Mouse (Mus musculus) limb, embryonic 12.5 days (tissue): ENCODE measurements around the gene Zfp592. TPM values are rescaled to one million over a fixed set of nuclear protein-coding genes. Genes with fewer than 3 reads are reported as not detected.
"Not testable (repeated sequence)": the region's sequence is repeated elsewhere in the genome, so short reads cannot be mapped to it uniquely, and the experiment has no call there.

ENCODE experiments used
- ATAC-seq: fragments of 200-750 bp; cut with Nextera tagmentation; 2 replicates; pipeline ENCODE4 v1.8.0; 2017; ENCODE audit warnings: low read depth, moderate TSS enrichment; ENCODE audit not compliant: insufficient number of reproducible peaks, insufficient read depth, low FRiP score, low TSS enrichment
- H3K27ac ChIP-seq: fragments of 300-500 bp; sonication (generic); 2 replicates; pipeline ENCODE4 v1.5.1; 2016; ENCODE audit warnings: mild to moderate bottlenecking, moderate library complexity
- H3K27me3 ChIP-seq: fragments of 300-500 bp; sonication (generic); 2 replicates; pipeline ENCODE4 v1.6.1; 2016; ENCODE audit warnings: mild to moderate bottlenecking, moderate library complexity
- H3K36me3 ChIP-seq: fragments of 300-500 bp; sonication (generic); 2 replicates; pipeline ENCODE4 v1.6.1; 2016; ENCODE audit warnings: mild to moderate bottlenecking, moderate library complexity
- H3K4me1 ChIP-seq: fragments of 300-500 bp; sonication (generic); replicated peaks from 2 replicates; pipeline ENCODE4 v1.6.1; 2016
- H3K4me2 ChIP-seq: fragments of 300-500 bp; sonication (generic); 2 replicates; pipeline ENCODE4 v1.6.1; 2016; ENCODE audit warnings: mild to moderate bottlenecking, moderate library complexity
- H3K4me3 ChIP-seq: fragments of 300-500 bp; sonication (generic); replicated peaks from 2 replicates; pipeline ENCODE4 v1.5.1; 2016; ENCODE audit warnings: mild to moderate bottlenecking
- H3K9ac ChIP-seq: fragments of 300-500 bp; sonication (generic); replicated peaks from 2 replicates; pipeline ENCODE4 v1.6.1; 2016; ENCODE audit warnings: mild to moderate bottlenecking, moderate library complexity
- H3K9me3 ChIP-seq: fragments of 300-500 bp; sonication (generic); 2 replicates; pipeline ENCODE4 v1.6.1; 2016; ENCODE audit warnings: mild to moderate bottlenecking, moderate library complexity
- WGBS: fragments of 180-500 bp; shearing (Covaris S2); methylation state at CpG from one replicate; pipeline ENCODE4 v1.1.7; 2016; 5-methylcytosine and 5-hydroxymethylcytosine counted together
- polyA plus RNA-seq: library from polyadenylated mRNA; unstranded; fragments of >200 nt; fragmentation: Nextera tagmentation; extraction: Ambion mirVana; gene quantifications from 2 replicates; pipeline ENCODE4 v1.2.1, GENCODE M21; 2016

The Zfp592 gene
- polyA plus RNA-seq, 1 experiment from 2014 or later, result 11.3 TPM

DNA sequence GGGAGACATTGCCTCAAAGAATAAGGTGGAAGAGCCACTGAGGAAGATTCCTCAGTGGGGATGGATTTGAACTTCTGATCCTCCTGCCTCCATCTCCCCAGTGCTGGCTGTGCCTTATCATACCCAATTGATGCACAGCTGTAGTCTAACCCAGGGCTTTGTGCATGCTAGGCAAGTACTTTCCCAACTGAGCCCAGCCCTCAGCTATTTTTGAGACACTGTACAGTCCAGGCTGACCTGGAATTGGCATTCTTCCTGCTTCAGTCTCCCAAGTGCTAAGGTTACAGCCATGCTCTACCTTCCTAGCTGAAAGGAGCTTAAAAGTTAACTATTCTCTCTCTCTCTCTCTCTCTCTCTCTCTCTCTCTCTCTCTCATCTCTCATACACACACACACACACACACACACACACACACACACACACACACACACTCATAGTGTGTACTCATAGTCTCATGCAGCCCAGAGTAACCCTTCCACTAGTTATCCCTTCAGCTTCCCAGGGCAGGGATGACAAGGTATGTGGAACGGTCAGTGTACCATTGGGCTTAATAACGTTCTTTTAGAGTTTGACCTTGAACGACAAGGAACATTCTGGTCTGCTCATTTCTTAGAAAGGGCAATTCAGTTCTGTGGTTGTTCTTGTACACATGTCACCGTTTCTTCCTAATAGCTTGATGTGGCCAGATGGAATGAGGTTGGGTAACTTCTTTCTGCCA, 20.4 kb upstream of the Zfp592 start:
- H3K9ac ChIP-seq, H3K4me1 ChIP-seq, H3K4me2 ChIP-seq, H3K27me3 ChIP-seq, ATAC-seq, H3K27ac ChIP-seq, H3K4me3 ChIP-seq, H3K36me3 ChIP-seq, H3K9me3 ChIP-seq: not testable (repeated sequence)
- 82% methylated on average over 4 of the region's 4 CpGs for WGBS

DNA sequence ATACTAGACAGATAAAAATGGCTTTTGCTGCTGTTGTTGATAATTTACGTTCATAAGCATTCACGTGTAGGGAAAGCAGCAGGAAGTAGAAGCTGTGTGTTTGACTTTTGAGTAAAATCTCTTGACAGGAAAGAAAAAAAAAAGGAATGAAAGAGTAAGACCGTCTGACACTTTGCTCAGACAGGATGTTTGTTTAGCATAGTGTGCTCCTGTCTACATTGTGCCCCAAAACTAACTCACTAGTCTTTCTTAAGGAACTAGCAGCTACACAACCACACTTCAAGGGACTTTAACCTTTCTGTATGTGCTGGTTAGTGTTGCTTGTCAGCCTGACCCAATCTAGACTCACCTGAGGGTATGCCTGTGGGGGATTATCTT, 19.9 kb upstream of the Zfp592 start:
- H3K4me3 ChIP-seq, H3K27ac ChIP-seq, H3K4me1 ChIP-seq, ATAC-seq, H3K9ac ChIP-seq, H3K27me3 ChIP-seq, H3K9me3 ChIP-seq, H3K36me3 ChIP-seq, H3K4me2 ChIP-seq: not testable (repeated sequence)
- 62% methylated on average over 3 of the region's 3 CpGs for WGBS

DNA sequence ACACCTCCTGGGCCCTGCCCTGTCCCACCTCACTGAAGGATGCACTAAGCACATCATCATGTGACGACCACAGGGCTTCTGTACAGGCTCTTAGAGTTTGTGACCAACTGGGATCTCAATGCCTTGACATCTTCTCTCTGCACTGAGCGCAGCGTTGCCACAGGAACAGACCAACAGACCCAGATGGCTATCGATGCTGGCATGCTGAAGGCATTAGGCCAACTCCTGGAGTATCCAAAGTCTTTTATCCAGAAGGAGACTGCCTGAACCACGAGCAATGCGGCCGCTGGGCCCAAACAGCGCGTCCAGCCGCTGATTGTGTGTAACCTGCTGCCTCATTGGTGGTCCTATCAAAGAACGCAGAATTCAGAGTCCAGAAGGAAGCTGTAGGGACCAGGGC, 12.9 kb upstream of the Zfp592 start:
- Histone ChIP-seq H3K4me2 (no peak overlapping the region), H3K9ac (no peak overlapping the region), H3K4me3 (no peak overlapping the region), H3K9me3 (no peaks in the 10 kb centered on the region), H3K36me3 (no peaks in the 10 kb centered on the region), H3K27me3 (no peaks in the 10 kb centered on the region), H3K27ac (no peak overlapping the region), H3K4me1 (no peaks in the 10 kb centered on the region)
- WGBS, result 93% methylated on average over 11 of the region's 11 CpGs
- ATAC-seq, result no peak

DNA sequence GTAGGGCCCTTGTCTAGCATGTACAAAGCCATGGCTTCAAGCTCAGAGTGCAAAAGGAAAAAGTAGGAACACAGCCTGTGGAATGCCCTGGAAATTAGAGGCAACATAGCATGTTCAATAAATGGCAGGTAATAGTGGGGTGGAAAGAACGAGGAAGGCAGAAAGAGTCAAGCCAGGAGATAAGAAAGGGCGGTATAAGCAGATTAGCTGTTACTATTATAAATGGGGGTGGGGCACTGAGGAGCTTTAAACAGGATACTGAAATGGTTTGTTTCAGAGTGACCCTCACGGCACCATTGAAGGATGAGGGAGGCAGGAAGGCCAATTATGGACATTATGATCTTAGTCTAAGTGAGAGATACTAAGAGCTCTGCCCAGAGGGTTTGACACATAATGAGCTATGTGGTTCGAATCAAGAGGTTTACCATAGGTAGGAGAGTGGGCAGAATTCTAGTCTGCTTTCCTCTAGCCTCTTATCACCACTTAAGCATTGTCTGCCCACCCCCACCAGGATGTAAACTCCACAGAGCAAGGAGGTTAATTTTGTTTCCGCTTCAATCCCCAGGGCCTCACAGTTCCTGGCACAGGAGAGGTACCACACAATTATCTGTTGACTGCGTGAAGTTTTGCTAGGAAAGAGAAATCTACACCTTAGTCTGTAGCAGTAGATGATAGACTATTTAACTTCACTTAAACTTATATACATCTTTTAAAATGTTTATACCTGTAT, 6.9 kb upstream of the Zfp592 start:
- Histone ChIP-seq H3K4me3 (no peak overlapping the region), H3K36me3 (0 out of 2 replicates have a peak, but pooled peaks cover 2% of the 10 kb centered on the region), H3K9me3 (no peaks in the 10 kb centered on the region), H3K4me2 (no peak overlapping the region), H3K4me1 (peaks cover 3% of the 10 kb centered on the region; the same call in 1 of the 2 replicates), H3K9ac (no peak overlapping the region), H3K27me3 (no peaks in the 10 kb centered on the region), H3K27ac (no peak overlapping the region)
- WGBS, result 61% methylated on average over 6 of the region's 6 CpGs
- ATAC-seq, result no peak

DNA sequence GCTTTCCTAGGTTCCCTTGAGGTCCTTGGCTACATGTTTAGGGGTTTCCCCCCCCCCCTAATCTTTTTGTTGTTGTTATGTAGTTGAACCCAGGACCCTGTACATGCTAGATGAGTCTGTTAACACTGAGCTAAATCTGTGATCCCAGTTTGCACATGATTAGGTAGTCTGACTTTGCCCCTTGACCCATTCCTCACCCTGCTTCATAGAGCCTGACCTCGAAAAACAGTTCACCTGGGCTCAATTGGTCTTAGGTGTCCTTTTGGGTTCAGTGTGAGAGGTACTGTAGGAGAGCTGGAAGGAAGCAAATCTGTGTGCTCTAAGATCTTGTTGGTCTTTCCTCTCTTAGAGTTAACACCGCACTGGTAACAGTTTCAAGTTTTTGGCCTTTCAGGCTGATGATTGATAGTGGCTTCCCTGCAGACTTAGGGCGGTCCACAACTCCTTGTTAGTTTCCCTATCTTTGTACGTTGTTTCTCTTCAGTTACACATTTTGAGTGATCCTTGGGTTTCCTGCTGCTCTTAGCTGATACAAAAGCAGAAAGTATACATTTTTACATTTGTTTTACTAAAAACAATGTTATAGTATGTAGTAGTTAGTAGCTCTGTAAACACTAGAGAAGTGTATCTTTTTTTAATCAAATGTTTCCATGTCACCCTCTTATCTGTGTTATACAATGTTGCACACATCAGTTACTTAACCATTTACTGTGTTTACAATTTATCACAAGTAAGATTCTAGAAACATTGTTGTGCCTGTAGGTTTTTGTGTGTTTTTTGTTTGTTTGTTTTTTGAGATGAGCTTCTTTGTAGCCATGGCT, 5.5 kb upstream of the Zfp592 start:
- no peak for ATAC-seq
- no peak overlapping the region for H3K4me2 ChIP-seq
- no peak overlapping the region for H3K9ac ChIP-seq
- no peak overlapping the region for H3K27ac ChIP-seq
- no peaks in the 10 kb centered on the region for H3K27me3 ChIP-seq
- WGBS, result 76% methylated on average over 4 of the region's 4 CpGs
- peaks cover 12% of the 10 kb centered on the region for H3K4me1 ChIP-seq
- no peaks in the 10 kb centered on the region for H3K9me3 ChIP-seq
- H3K4me3 ChIP-seq, result no peak overlapping the region
- H3K36me3 ChIP-seq, result 0 out of 2 replicates have a peak, but pooled peaks cover 2% of the 10 kb centered on the region

DNA sequence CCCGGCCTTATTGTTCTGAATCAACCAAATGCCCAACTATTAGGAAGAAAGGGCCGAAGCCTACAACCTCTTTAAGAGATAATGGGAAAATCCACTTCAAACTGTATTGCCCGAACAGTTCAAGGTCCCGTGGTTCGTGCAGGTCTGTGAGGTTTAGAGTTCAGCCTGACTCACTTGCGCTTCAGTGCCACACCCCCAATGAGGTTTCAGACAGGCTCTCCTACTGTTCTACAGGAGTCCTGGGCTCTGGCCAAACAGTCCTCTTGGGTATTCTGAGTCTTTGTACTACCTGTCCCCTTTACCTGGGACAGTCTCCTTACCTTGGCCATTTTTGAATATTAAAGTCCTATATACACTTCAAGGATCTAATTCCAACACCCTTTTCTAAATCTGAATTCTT, 3.2 kb upstream of the Zfp592 start:
- Histone ChIP-seq H3K27ac (no peak overlapping the region), H3K36me3 (0 out of 2 replicates have a peak, but pooled peaks cover 2% of the 10 kb centered on the region), H3K9ac (no peak overlapping the region), H3K27me3 (no peaks in the 10 kb centered on the region), H3K4me2 (no peak overlapping the region), H3K9me3 (no peaks in the 10 kb centered on the region), H3K4me3 (no peak overlapping the region), H3K4me1 (peaks cover 24% of the 10 kb centered on the region)
- ATAC-seq, result no peak
- 94% methylated on average over 6 of the region's 6 CpGs for WGBS

DNA sequence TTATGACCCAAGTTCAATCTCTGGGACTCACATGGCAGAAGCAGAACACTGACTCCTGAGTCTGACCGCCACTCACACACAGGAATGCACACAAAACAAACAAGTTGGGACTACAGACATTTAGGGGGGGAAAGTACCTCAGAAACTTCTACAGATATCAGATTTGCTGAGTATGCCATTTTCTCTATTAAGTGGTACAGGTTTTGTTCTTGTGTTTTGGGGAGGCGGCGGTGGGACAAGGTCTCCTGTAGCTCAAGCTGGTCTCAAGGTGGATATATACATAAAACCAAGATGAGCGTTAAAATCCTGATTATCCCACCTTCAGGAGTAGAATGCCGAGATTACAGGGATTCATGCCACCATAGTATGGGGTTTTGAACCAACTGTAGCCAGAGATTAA, 1.9 kb upstream of the Zfp592 start:
- no peak overlapping the region for H3K27ac ChIP-seq
- H3K4me2 ChIP-seq, result peak overlapping the region; percentile 87
- H3K9me3 ChIP-seq, result no peaks in the 10 kb centered on the region
- H3K4me1 ChIP-seq, result peaks cover 30% of the 10 kb centered on the region
- ATAC-seq, result no peak
- WGBS, result 87% methylated on average over 5 of the region's 5 CpGs
- peak overlapping the region; percentile 91 for H3K4me3 ChIP-seq
- H3K27me3 ChIP-seq, result no peaks in the 10 kb centered on the region
- H3K36me3 ChIP-seq, result 0 out of 2 replicates have a peak, but pooled peaks cover 2% of the 10 kb centered on the region
- no peak overlapping the region for H3K9ac ChIP-seq

DNA sequence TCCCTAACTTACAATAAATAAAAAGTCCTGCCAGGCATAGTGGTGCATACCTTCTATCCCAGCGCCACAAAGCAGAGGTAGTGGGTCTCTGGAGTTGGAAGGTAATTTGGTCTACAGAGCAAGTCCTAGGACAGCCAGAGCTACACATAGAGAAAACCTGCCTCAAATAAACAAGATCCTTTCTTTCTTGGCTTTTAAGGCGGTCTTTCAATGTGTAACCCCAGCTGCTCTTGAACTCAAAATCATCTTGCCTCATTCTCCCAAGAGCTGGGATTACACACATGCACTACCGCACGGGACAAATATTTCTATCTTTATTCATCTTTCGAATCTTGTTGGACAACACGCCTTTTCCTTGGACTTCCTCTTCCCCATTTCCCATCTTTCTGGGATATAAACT, 1.4 kb upstream of the Zfp592 start:
- WGBS, result 82% methylated on average over 6 of the region's 6 CpGs
- Histone ChIP-seq H3K36me3 (0 out of 2 replicates have a peak, but pooled peaks cover 2% of the 10 kb centered on the region), H3K27ac (peak overlapping the region; percentile 97), H3K4me2 (peak overlapping the region; percentile 87), H3K4me3 (peak overlapping the region; percentile 91), H3K27me3 (no peaks in the 10 kb centered on the region), H3K4me1 (peaks cover 30% of the 10 kb centered on the region), H3K9me3 (no peaks in the 10 kb centered on the region), H3K9ac (peak overlapping the region; percentile 99)
- no peak for ATAC-seq

DNA sequence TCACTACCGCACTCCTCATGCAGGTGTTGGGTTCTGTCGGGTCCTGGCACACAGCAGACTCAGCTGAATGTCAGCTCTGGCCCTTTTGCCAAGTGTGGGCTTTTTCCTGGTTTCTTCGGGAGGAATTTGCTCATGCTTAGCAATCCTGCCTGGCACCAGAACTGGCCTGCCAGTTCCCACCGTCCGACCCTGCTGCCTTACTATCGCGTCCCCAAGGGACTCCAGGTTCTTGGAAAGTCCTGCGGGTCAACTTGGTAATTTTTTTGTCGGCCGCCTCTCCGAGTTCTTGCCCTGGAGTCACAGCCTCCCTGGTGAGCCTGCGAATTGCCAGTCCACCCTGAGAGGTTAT, 876 bp upstream of the Zfp592 start:
- Histone ChIP-seq H3K27me3 (no peaks in the 10 kb centered on the region), H3K4me1 (peaks cover 30% of the 10 kb centered on the region), H3K4me2 (peak overlapping the region; percentile 87), H3K27ac (peak overlapping the region; percentile 97), H3K36me3 (0 out of 2 replicates have a peak, but pooled peaks cover 2% of the 10 kb centered on the region), H3K9ac (peak overlapping the region; percentile 99), H3K4me3 (peak overlapping the region; percentile 91), H3K9me3 (no peaks in the 10 kb centered on the region)
- 3% methylated on average over 12 of the region's 12 CpGs for WGBS
- no peak for ATAC-seq

DNA sequence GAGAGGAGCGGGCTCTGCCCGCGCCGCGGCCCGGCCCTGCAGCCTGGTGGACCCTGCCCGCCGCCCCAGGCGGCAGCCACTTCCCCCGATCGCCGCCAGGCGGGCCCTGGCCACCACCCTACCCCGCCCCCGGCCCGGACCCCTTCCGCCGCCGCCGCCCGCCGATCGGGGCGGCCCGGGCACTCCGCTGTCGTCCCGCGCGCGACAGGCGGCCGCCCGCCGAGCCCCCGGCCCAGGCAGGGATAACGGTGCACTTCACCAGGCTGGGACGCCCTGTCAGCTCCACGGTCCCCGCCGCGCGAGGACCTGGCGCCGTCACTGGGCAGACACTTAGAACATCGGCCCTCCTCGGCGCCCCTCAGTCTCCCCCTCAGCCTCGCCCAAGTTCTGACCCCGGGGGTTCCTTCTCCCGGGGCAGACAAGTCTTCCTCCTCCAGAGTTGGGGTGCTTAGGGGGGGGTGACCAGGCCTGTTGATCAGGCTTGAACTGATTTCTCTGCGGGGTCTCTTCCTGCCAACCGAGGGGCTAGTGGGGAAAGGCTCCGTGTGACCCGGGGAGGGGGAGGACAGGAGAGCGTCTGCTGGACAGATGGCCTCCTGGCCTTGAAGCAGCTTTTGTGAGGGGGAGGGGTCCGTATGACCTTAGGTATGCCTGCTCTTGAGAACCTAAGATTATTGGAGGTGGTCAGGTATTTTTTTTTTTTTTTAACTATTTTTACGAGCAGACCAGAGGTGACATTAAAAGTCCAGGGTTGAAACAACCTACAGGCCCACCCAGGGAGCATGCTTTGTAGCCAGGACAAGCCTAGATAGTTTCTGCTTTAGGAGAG, 567 bp downstream of the Zfp592 start:
- Histone ChIP-seq H3K36me3 (0 out of 2 replicates have a peak, but pooled peaks cover 2% of the 10 kb centered on the region), H3K9ac (peak overlapping the region; percentile 99), H3K4me2 (peak overlapping the region; percentile 87), H3K4me1 (peaks cover 30% of the 10 kb centered on the region), H3K9me3 (no peaks in the 10 kb centered on the region), H3K27ac (peak overlapping the region; percentile 97), H3K27me3 (no peaks in the 10 kb centered on the region), H3K4me3 (peak overlapping the region; percentile 91)
- WGBS, result under 1% methylated on average over 57 of the region's 58 CpGs
- peak; percentile 84 for ATAC-seq
